Comparison of ENCODE assay signal across 28 mouse cellular contexts in genomic region chrX:145498691-145499090, GRCm38 (mm10). TPM values are rescaled to one million over a fixed set of nuclear protein-coding genes. Genes with fewer than 3 reads are reported as not detected.
DNase-seq lines count a peak whose midpoint lies in the region; ATAC-seq and TF ChIP-seq lines count a peak whose summit lies in the region.
"Had no signal": no experiment of that assay in that cellular context is flagged by ENCODE, and none has a peak within 500 bp of the region (broad histone marks: within the 10 kb centered on the region; RNA-seq: fewer than 3 reads in every experiment).

No protein-coding gene starts in this region.

- ATAC-seq in embryonic facial prominence, embryonic 12.5 days (ENCODE audit: insufficient number of reproducible peaks, insufficient read depth, low FRiP score, low TSS enrichment) = 0 out of 2 replicates have a peak, but pooled peaks have one; percentile 60
- peak; percentile 60; the same call in 1 of the 2 replicates for ATAC-seq in limb, embryonic 14.5 days (ENCODE audit: low FRiP score, low read depth)
- ATAC-seq: CD4-positive, CD25-positive, alpha-beta regulatory T cell, adult 4 months; forebrain, embryonic 16.5 days; hindbrain, embryonic 16.5 days; midbrain, embryonic 13.5 days had no signal

- no peak for TF ChIP-seq CTCF in kidney, adult 2 months (conservative IDR thresholded peaks at IDR 0.05; ENCODE audit: insufficient read depth, insufficient read length, low read depth, low read length)

- H3K36me3 ChIP-seq in kidney, adult 2 months (ENCODE audit: control insufficient read depth, insufficient read depth, low read length) = no peaks in the 10 kb centered on the region
- H3K36me3 ChIP-seq in embryonic facial prominence, embryonic 12.5 days = no peaks in the 10 kb centered on the region
- H3K36me3 ChIP-seq in limb, embryonic 14.5 days (ENCODE audit: control insufficient read depth, insufficient read depth, low read length) = no peaks in the 10 kb centered on the region
- H3K36me3 ChIP-seq: hindbrain, embryonic 10.5 days; midbrain, embryonic 13.5 days had no signal

- intact Hi-C loops in left cerebral cortex, postnatal 10 days (cut with DNase I) = no loop called here

- no peak for TF ChIP-seq POLR2A in kidney, adult 2 months (IDR thresholded peaks at IDR 0.05; ENCODE audit: low read depth, low read length)
- TF ChIP-seq POLR2A in limb, embryonic 14.5 days (IDR thresholded peaks at IDR 0.05; ENCODE audit: borderline replicate concordance, extremely low read depth, insufficient read depth, insufficient read length) = no peak

- H3K4me3 ChIP-seq in kidney, adult 2 months (ENCODE audit: insufficient read depth, low read depth, low read length) = no peak overlapping the region
- H3K4me3 ChIP-seq in embryonic facial prominence, embryonic 12.5 days = no peak overlapping the region
- no peak overlapping the region for H3K4me3 ChIP-seq in limb, embryonic 14.5 days (replicated peaks; ENCODE audit: low read length)
- H3K4me3 ChIP-seq: erythroblast, embryonic 14.5 days; hindbrain, embryonic 10.5 days; megakaryocyte, embryonic 14.5 days; midbrain, embryonic 13.5 days had no signal

- DNase-seq in kidney, adult 2 months = peak; percentile 9
- DNase-seq in kidney, adult 11 months = no peak
- peak; percentile 69 for DNase-seq in Muller cell, postnatal 12 days (ENCODE audit: inconsistent ontology term)
- DNase-seq in limb, embryonic 14.5 days (ENCODE audit: low spot score) = peak; percentile 50
- DNase-seq in left cerebral cortex, adult 11 months (ENCODE audit: low spot score) = no peak
- DNase-seq in urinary bladder, adult 2 months (ENCODE audit: low spot score) = no peak
- no peak for DNase-seq in left cerebral cortex, postnatal 10 days (ENCODE audit: extremely low spot score in 1 of 2, low spot score in 2 of 2)
- DNase-seq: adrenal gland, postnatal 10 days; cerebellum, adult 11 months; cerebellum, adult 9-10 months; cerebellum, postnatal 36 days; gastrocnemius, postnatal 10 days; heart, postnatal 14 days; kidney, adult 8-10 months; kidney, postnatal 14 days; left cerebral cortex, postnatal 4 days; lung, postnatal 4 days; retina, postnatal 1 day; right cerebral cortex, postnatal 14 days had no signal

- H3K4me1 ChIP-seq in kidney, adult 2 months (ENCODE audit: control insufficient read depth, insufficient read depth, low read length) = peaks cover 6% of the 10 kb centered on the region; the same call in 1 of the 2 replicates
- peaks cover 14% of the 10 kb centered on the region; the same call in 1 of the 2 replicates for H3K4me1 ChIP-seq in embryonic facial prominence, embryonic 12.5 days
- peaks cover 6% of the 10 kb centered on the region; the same call in 1 of the 2 replicates for H3K4me1 ChIP-seq in limb, embryonic 14.5 days (ENCODE audit: control insufficient read depth, insufficient read depth, low read length)
- H3K4me1 ChIP-seq: megakaryocyte, embryonic 14.5 days; midbrain, embryonic 13.5 days had no signal

- H3K27me3 ChIP-seq in kidney, adult 2 months (replicated peaks; ENCODE audit: control insufficient read depth, insufficient read depth, low read length) = no peaks in the 10 kb centered on the region
- H3K27me3 ChIP-seq in embryonic facial prominence, embryonic 12.5 days = no peaks in the 10 kb centered on the region
- no peaks in the 10 kb centered on the region for H3K27me3 ChIP-seq in limb, embryonic 14.5 days (ENCODE audit: control insufficient read depth, insufficient read depth, low read length)

- no peaks in the 10 kb centered on the region for H3K9me3 ChIP-seq in embryonic facial prominence, embryonic 12.5 days
- no peaks in the 10 kb centered on the region for H3K9me3 ChIP-seq in limb, embryonic 14.5 days (ENCODE audit: control insufficient read depth, low read length)
- H3K9me3 ChIP-seq: hindbrain, embryonic 10.5 days; megakaryocyte, embryonic 14.5 days; midbrain, embryonic 13.5 days had no signal

- H3K27ac ChIP-seq in kidney, adult 2 months (ENCODE audit: insufficient read depth, low read depth, low read length) = no peak overlapping the region
- no peak overlapping the region for H3K27ac ChIP-seq in embryonic facial prominence, embryonic 12.5 days
- H3K27ac ChIP-seq in limb, embryonic 14.5 days (replicated peaks; ENCODE audit: low read depth, low read length) = no peak overlapping the region
- H3K27ac ChIP-seq: hindbrain, embryonic 10.5 days; midbrain, embryonic 13.5 days had no signal

- H3K9ac ChIP-seq in embryonic facial prominence, embryonic 12.5 days = no peak overlapping the region
- no peak overlapping the region for H3K9ac ChIP-seq in limb, embryonic 14.5 days (ENCODE audit: low read depth, low read length, severe bottlenecking)
- H3K9ac ChIP-seq: midbrain, embryonic 13.5 days had no signal

- 73% methylated on average over 4 of the region's 4 CpGs for WGBS in kidney, adult 2 months
- WGBS in embryonic facial prominence, embryonic 12.5 days = 32% methylated on average over 4 of the region's 4 CpGs
- 31% methylated on average over 4 of the region's 4 CpGs for WGBS in limb, embryonic 14.5 days

- H3K4me2 ChIP-seq in embryonic facial prominence, embryonic 12.5 days (replicated peaks) = no peak overlapping the region
- H3K4me2 ChIP-seq in limb, embryonic 14.5 days (replicated peaks; ENCODE audit: low read depth, low read length, severe bottlenecking) = no peak overlapping the region
- H3K4me2 ChIP-seq: liver, embryonic 11.5 days; midbrain, embryonic 13.5 days had no signal

RNA-seq across cellular contexts. Expression of gene Amot, which starts 6.3 kb away (rescaled TPM):
- 23.4 and 24.6 TPM in 2 replicates for polyA plus RNA-seq in kidney, adult 2 months (2012; rRNA removed)
- 59.2 and 67.9 TPM in 2 replicates for polyA plus RNA-seq in embryonic facial prominence, embryonic 12.5 days (2016; fragmentation: Nextera tagmentation; extraction: Ambion mirVana)
- 54.0 and 76.4 TPM in 2 replicates for polyA plus RNA-seq in limb, embryonic 14.5 days (2012; rRNA removed)
- polyA plus RNA-seq in limb, embryonic 14.5 days (2014; fragmentation: Nextera tagmentation; extraction: Ambion mirVana) = 29.7 and 35.5 TPM in 2 replicates
- 2.3 and 3.5 TPM in 2 replicates for polyA plus RNA-seq in urinary bladder, adult 2 months (2012; rRNA removed)
- total RNA-seq in left cerebral cortex, postnatal 10 days (2021) = 10 to 100 TPM; 18.6 to 21.0 TPM

Comparison
In these comparisons a context has a peak if more than half of its experiments do, and no peak if none do; other contexts are left out.
1. DNase-seq: peak in kidney, adult 2 months (single experiment), Muller cell, postnatal 12 days (single experiment) and limb, embryonic 14.5 days (single experiment); none in kidney, adult 11 months (single experiment), left cerebral cortex, adult 11 months (single experiment), urinary bladder, adult 2 months (single experiment) and left cerebral cortex, postnatal 10 days (0 of 2).